Mouse (Mus musculus) kidney, postnatal 36 days (tissue): ENCODE results near the gene Lyar.

ENCODE experiments used
- DNase-seq, 2 experiments: peaks; one replicate each; pipeline ENCODE4 v3.0.0; 2021 to 2022; ENCODE audit warnings: mixed read lengths in 2 of 2

The Lyar gene

GRCm38 (mm10) chr5:38256551-38256950 lies 36.3 kb downstream of the Lyar start:
- no peak for DNase-seq

DNA sequence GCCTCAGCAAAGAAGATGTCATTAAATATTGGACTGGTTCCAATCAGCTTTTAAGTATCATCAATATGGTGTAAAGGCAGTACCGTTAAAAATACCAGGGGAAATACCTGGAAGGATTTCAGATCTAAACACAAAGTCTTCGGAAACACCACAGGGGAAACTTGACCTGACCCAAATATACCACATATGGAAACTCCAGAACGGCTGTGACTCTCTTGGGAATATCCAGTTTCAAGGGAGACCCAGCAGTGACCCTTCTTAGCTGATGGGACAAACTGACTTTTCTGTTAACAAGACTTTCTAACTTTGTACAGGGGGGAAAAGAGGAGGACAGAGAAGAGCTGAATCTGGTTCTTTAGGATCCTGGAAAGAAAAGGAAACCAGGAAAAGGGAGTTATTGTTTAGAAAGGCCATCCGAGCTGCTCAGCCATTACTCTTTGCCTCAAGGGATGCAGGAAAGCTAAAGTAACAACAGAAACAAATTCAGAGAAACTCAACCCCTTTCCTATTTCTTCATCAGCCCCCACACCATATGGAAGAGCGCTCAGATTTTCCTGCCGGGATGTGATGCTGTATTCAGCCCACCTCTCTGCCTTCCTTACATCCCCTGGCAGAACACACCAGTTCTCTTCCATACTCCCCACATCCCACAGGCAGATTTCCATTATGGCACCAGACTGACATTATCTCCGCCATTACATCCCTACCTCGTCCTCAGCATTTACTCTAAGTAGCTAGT lies 37.9 kb downstream of the Lyar start:
- no peak for DNase-seq

- DNase-seq, result no peak
Observed at GRCm38 (mm10) chr5:38258773-38259146, 38.5 kb downstream of the Lyar start.

GRCm38 (mm10) chr5:38259455-38260106 lies 39.3 kb downstream of the Lyar start:
- DNase-seq, result no peak

- peak; percentile 54 to 82 for DNase-seq
Observed at GRCm38 (mm10) chr5:38260107-38260682, 39.9 kb downstream of the Lyar start, which contains the start of gene Tmem128. TSS of gene Tmem128 (plus strand) at chr5:38260185.

DNA sequence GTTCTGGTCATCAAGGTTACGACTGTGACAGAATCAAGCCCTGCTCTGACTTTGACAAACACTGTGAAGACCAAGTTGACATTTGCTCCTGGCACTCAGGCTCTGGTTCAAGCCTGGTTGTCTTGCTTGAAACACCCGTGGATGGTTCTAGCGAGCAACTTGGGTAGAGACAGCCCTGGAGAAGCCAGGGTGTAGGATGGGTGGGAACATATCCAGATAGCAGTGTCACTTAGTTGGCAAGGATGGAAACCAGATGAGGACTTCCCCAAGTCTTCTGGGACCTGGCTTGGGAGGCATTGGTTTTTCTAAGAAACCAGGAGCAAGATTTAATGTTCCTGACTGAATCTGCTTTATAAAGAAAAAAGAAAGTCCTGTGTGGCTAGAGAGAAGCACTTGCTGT lies 50.7 kb downstream of the Lyar start:
- no peak for DNase-seq

DNA sequence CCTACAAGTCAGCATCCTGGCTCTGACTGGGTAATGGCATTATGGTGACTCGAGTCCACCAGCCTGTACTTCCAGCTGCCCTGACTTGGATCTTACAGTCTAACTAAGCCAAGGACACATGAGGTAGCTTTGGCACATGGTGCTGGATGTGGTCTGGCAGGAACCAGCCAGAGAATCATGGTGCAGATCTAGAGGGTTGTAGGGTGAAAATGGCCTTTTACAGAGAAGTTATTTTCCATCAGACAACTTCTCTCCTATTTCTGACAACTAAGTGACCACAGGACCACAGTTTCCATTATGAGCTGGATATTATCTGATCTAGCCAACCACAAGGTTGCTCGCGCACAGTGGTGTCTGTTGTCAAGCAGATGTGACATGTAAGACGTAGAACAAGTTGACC lies 53.6 kb downstream of the Lyar start:
- no peak for DNase-seq

- DNase-seq, result no peak
Observed at GRCm38 (mm10) chr5:38275771-38276170, 55.5 kb downstream of the Lyar start, which contains the start of gene Otop1. TSS of gene Otop1 (plus strand) at chr5:38275972.

DNA sequence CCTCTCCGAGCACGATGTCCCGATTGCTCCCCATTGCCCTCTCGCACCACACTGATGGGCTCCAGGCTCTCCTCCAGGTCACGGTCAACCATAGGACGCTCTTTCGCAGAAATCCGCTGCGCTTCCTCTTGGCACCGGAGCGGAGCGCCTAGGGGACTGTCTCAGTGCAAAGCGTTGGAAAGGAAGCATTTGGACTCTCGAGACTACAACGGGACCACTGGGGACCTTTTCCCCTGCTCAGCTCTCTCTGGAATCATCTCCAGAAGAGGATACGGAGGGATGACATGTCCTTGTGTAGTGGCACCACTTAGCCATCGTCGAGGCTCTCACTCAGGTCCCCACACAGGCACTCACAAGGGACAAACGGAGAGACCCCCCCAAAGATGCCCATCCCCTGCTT lies 56.2 kb downstream of the Lyar start:
- DNase-seq, result no peak

DNA sequence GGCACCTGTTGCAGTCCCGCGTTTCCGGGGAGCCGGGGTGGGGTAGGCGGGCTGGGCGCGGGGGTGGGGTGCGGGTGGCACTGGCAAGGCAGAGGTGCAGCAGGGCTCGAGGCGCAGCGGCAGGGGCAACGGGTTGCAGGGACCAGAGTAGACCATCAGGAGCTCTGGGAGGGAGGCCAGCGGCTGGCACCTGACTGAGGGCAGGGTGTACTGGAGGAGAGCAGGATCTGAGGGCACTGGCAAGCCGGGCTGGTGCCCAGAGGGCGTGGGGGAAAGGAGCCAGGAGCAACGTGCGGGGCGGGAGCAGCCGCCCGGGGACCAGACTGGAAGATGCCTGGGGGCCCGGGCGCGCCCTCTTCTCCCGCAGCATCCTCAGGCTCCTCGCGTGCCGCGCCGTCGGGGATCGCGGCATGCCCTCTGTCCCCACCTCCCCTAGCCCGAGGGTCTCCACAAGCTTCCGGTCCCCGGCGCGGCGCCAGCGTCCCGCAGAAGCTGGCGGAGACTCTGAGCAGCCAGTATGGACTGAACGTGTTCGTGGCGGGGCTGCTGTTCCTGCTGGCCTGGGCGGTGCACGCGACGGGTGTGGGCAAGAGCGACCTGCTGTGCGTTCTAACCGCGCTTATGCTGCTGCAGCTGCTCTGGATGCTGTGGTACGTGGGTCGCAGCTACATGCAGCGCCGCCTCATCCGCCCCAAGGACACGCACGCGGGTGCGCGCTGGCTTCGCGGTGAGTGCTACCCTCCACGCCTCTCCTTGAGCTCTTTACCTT lies 57.0 kb downstream of the Lyar start:
- DNase-seq, result no peak

DNA sequence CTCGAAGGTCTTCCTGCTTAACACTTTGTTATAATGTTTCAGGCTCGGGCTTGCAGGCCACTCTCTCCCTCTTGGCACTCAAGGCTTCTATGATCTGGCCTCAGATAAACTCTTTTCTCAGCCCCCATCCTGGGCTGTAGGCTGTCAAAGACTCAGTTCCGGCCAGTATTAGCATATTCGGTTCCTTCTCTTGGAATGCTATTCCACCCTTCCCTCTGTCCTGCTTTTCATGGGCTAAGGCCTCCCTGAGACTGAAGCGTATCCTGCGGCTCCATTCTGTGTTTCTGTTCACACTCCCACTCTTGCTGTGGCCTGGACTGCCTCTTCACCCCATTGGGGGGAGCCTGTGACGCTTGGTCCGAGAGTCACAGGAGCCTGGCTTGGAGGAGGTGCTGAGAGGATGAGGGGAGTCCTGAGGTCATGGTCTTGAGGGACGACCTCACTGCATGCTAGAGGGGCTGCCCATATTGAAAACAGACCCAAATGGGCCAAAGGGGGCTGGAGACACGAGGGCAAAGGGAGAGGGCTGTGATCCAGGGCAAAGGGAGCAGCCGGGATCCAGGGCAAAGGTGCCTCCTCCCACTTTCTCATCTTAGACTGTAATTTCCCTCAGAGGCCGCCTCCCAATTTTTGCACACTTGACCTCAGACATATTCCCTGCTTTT lies 57.8 kb downstream of the Lyar start:
- DNase-seq, result no peak

- DNase-seq, result no peak
Observed at GRCm38 (mm10) chr5:38280075-38280474, 59.8 kb downstream of the Lyar start.
